Mouse (Mus musculus) megakaryocyte, adult 5-6 weeks (primary cell): ENCODE data around the gene Vmn1r176. TPM values are rescaled to one million over a fixed set of nuclear protein-coding genes. Genes with fewer than 3 reads are reported as not detected.
"Not testable (repeated sequence)": the region's sequence is repeated elsewhere in the genome, so short reads cannot be mapped to it uniquely, and the experiment has no call there.

ENCODE experiments used
- ATAC-seq: 2 replicates; pipeline ENCODE4 v1.8.0; 2016; ENCODE audit warnings: mild to moderate bottlenecking, inconsistent platforms; ENCODE audit not compliant: poor library complexity, severe bottlenecking
- total RNA-seq, 2 experiments: library from RNA; stranded (forward) in 1 of 2; stranded (reverse) in 1 of 2; fragments of 153-499, 151-499 nt in 1 of 2; fragments of 221-1000, 200-1000 nt in 1 of 2; gene quantifications; 2 replicates each; pipeline versions ENCODE4 v1.2.3 to v1.2.4; 2015 to 2017

Vmn1r176 gene
- total RNA-seq (2015), result not detected in 2 replicates
- total RNA-seq (2017), result not detected in 2 replicates

DNA sequence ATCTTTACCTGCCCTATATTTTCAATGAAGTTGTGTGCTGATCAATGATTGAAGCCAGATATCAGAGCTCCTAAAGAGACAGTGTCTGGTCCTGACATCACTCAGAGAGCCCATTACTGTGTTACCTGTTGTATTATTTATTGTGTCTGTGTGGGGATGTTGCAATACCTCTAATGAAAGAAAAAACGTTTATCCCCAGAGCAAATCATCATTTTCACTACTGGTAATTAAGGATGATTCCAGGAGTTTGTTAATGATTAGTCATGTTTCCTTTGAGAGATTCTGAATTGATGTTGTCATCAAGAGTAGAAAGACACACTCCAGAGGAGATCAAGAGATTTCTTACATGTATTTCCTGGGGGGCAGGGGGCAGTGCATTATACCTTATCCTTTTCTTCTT lies at the start of gene Vmn1r176:
TSS of gene Vmn1r176 (minus strand) at position 101 of the 400 bp plus-strand sequence.
- ATAC-seq, result not testable (repeated sequence)

DNA sequence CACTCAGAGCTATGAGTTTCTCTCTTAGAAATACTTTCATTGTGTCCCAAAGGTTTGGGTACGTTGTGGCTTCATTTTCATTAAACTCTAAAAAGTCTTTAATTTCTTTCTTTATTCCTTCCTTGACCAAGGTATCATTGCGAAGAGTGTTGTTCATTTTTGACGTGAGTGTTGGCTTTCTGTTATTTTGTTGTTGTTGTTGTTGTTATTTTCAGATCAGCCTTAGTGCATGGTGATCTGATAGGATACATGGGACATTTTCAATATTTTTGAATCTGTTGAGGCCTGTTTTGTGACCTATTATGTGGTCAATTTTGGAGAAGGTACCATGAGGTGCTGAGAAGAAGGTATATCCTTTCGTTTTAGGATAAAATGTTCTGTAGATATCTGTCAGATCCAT lies 39.7 kb upstream of the Vmn1r176 start:
- not testable (repeated sequence) for ATAC-seq

DNA sequence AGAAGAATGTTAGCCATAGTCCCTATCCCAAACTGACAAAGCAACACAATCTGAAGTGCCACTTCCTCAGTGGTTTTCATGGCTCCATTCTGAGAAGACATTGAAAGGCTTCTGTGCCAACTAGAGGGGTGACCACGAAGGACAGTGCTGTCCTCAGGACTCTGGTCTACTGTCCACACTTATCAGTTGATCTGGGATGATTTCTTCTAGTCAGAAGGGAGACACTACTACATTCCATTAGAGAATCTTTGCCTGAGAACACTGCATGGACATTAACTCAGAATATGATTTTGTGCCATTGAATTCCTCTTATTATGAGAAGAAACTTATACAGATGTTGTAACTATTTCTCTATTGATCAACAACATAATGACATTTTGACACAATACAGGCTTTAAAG lies 29.2 kb upstream of the Vmn1r176 start, which contains the start of gene Vmn1r177:
TSS of gene Vmn1r177 (minus strand) at position 101 of the 400 bp plus-strand sequence.
- not testable (repeated sequence) for ATAC-seq

DNA sequence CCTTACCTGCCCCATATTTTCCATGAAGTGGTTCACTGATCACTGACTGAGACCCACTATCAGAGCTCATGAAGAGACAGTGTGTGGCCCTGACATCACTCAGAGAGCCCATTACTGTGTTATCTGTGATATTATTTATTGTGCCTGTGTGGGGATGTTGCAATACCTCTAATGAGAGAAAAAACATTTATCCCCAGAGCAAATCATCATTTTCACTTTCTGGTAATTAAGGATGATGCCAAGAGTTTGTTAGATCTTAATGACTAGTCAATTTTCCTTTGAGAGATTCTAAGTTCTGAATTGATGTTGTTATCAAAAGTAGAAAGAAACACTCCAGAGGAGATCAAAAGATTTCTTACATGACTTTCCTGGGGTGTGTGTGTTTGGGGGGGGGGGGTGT lies 26.6 kb downstream of the Vmn1r176 start, which contains the start of gene Vmn1r175:
TSS of gene Vmn1r175 (minus strand) at position 101 of the 400 bp plus-strand sequence.
- not testable (repeated sequence) for ATAC-seq

DNA sequence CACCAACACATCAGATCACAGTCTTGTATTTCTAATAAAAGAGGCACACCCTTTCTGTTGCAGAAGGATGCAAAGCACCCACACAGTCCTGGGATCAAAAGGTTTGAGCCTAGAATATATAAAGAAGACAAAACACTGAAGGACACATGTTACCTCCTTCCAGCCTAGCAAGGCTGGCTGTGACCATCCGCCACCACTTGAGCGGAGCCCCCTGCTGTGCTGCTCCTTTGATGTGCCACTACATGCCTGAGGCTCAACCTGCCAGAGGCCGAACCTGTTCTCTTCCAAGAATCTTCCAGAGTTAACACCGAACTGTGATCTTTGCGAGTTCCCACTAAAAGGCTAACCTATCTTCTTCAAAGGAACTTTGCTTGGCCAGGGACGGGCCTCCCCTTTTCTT lies 52.6 kb downstream of the Vmn1r176 start:
- ATAC-seq, result no peak

Other genes with a start within 250 kb of the Vmn1r176 start
- not detected in 2 replicates for gene Vmn1r170, start 231.2 kb downstream of the Vmn1r176 start, total RNA-seq (2015)
- not detected in 2 replicates for gene Vmn1r170, start 231.2 kb downstream of the Vmn1r176 start, total RNA-seq (2017)
- not detected in 2 replicates for gene Vmn1r171, start 206.7 kb downstream of the Vmn1r176 start, total RNA-seq (2015)
- not detected in 2 replicates for gene Vmn1r171, start 206.7 kb downstream of the Vmn1r176 start, total RNA-seq (2017)
- gene Vmn1r172, start 179.1 kb downstream of the Vmn1r176 start, total RNA-seq (2015), result not detected in 2 replicates
- gene Vmn1r172, start 179.1 kb downstream of the Vmn1r176 start, total RNA-seq (2017), result not detected in 2 replicates
- gene Vmn1r173, start 136.7 kb downstream of the Vmn1r176 start, total RNA-seq (2015), result not detected in 2 replicates
- not detected in 2 replicates for gene Vmn1r173, start 136.7 kb downstream of the Vmn1r176 start, total RNA-seq (2017)
- not detected in 2 replicates for gene Vmn1r174, start 85.1 kb downstream of the Vmn1r176 start, total RNA-seq (2015)
- not detected in 2 replicates for gene Vmn1r174, start 85.1 kb downstream of the Vmn1r176 start, total RNA-seq (2017)
- not detected in 2 replicates for gene Vmn1r175, start 26.7 kb downstream of the Vmn1r176 start, total RNA-seq (2015)
- gene Vmn1r175, start 26.7 kb downstream of the Vmn1r176 start, total RNA-seq (2017), result not detected in 2 replicates
- gene Vmn1r177, start 29.1 kb upstream of the Vmn1r176 start, total RNA-seq (2015), result not detected in 2 replicates
- not detected in 2 replicates for gene Vmn1r177, start 29.1 kb upstream of the Vmn1r176 start, total RNA-seq (2017)
- not detected in 2 replicates for gene Vmn1r178, start 54.6 kb upstream of the Vmn1r176 start, total RNA-seq (2015)
- not detected in 2 replicates for gene Vmn1r178, start 54.6 kb upstream of the Vmn1r176 start, total RNA-seq (2017)
- gene Vmn1r179, start 89.6 kb upstream of the Vmn1r176 start, total RNA-seq (2015), result not detected in 2 replicates
- gene Vmn1r179, start 89.6 kb upstream of the Vmn1r176 start, total RNA-seq (2017), result not detected in 2 replicates
- gene Vmn1r180, start 113.3 kb upstream of the Vmn1r176 start, total RNA-seq (2015), result not detected in 2 replicates
- gene Vmn1r180, start 113.3 kb upstream of the Vmn1r176 start, total RNA-seq (2017), result not detected in 2 replicates
- not detected in 2 replicates for gene Vmn1r181, start 137.2 kb upstream of the Vmn1r176 start, total RNA-seq (2015)
- not detected in 2 replicates for gene Vmn1r181, start 137.2 kb upstream of the Vmn1r176 start, total RNA-seq (2017)
- gene V1rd19, start 164.3 kb upstream of the Vmn1r176 start, total RNA-seq (2015), result not detected in 2 replicates
- not detected in 2 replicates for gene V1rd19, start 164.3 kb upstream of the Vmn1r176 start, total RNA-seq (2017)
- not detected in 2 replicates for gene Vmn1r183, start 215.9 kb upstream of the Vmn1r176 start, total RNA-seq (2015)
- gene Vmn1r183, start 215.9 kb upstream of the Vmn1r176 start, total RNA-seq (2017), result not detected in 2 replicates
- 14.0 and 14.8 TPM in 2 replicates for gene Zfp180, start 244.6 kb upstream of the Vmn1r176 start, total RNA-seq (2015)
- gene Zfp180, start 244.6 kb upstream of the Vmn1r176 start, total RNA-seq (2017), result 15.7 and 18.7 TPM in 2 replicates